Mouse (Mus musculus) cerebellum, adult 9-11 months (tissue): ENCODE data around the gene Rnf111.
"Not testable (repeated sequence)": the region's sequence is repeated elsewhere in the genome, so short reads cannot be mapped to it uniquely, and the experiment has no call there.

Experiments used
- DNase-seq: peaks from one replicate; pipeline ENCODE4 v3.0.0; 2022

The Rnf111 gene

GRCm38 (mm10) chr9:70503626-70504041, at the start of gene Rnf111:
Rnf111 (minus strand) TSS chr9:70503725.
- DNase-seq, result peak; percentile 98

GRCm38 (mm10) chr9:70552233-70552632, 48.7 kb upstream of the Rnf111 start:
- DNase-seq, result not testable (repeated sequence)

- no peak for DNase-seq
Observed at GRCm38 (mm10) chr9:70551524-70551923, 48.0 kb upstream of the Rnf111 start.

- no peak for DNase-seq
Observed at GRCm38 (mm10) chr9:70548304-70548703, 44.8 kb upstream of the Rnf111 start.

- DNase-seq, result not testable (repeated sequence)
Observed at GRCm38 (mm10) chr9:70546576-70546975, 43.1 kb upstream of the Rnf111 start.

- no peak for DNase-seq
Observed at GRCm38 (mm10) chr9:70544831-70545230, 41.3 kb upstream of the Rnf111 start.

GRCm38 (mm10) chr9:70543985-70544384, 40.5 kb upstream of the Rnf111 start:
- DNase-seq, result no peak

GRCm38 (mm10) chr9:70543048-70543880, 39.7 kb upstream of the Rnf111 start:
- DNase-seq, result no peak

GRCm38 (mm10) chr9:70542305-70543041, 38.9 kb upstream of the Rnf111 start, which contains the start of gene Sltm:
Sltm (plus strand) TSS chr9:70542754.
- DNase-seq, result peak; percentile 99

- DNase-seq, result peak; percentile 22
Observed at GRCm38 (mm10) chr9:70541584-70541983, 38.1 kb upstream of the Rnf111 start.

GRCm38 (mm10) chr9:70533328-70533727, 29.8 kb upstream of the Rnf111 start:
- DNase-seq, result no peak

- no peak for DNase-seq
Observed at GRCm38 (mm10) chr9:70524366-70524765, 20.8 kb upstream of the Rnf111 start.

GRCm38 (mm10) chr9:70523813-70524212, 20.3 kb upstream of the Rnf111 start:
- no peak for DNase-seq

GRCm38 (mm10) chr9:70520651-70521050, 17.1 kb upstream of the Rnf111 start:
- no peak for DNase-seq

GRCm38 (mm10) chr9:70511681-70512080, 8.2 kb upstream of the Rnf111 start:
- DNase-seq, result no peak

GRCm38 (mm10) chr9:70510998-70511583, 7.6 kb upstream of the Rnf111 start:
- DNase-seq, result no peak

GRCm38 (mm10) chr9:70509906-70510525, 6.5 kb upstream of the Rnf111 start:
- no peak for DNase-seq

GRCm38 (mm10) chr9:70506787-70507186, 3.3 kb upstream of the Rnf111 start:
- no peak for DNase-seq

GRCm38 (mm10) chr9:70506186-70506585, 2.7 kb upstream of the Rnf111 start:
- DNase-seq, result no peak

GRCm38 (mm10) chr9:70503015-70503603, 416 bp downstream of the Rnf111 start:
- DNase-seq, result peak; percentile 70

GRCm38 (mm10) chr9:70502284-70503014, 1.1 kb downstream of the Rnf111 start:
- DNase-seq, result no peak

- no peak for DNase-seq
Observed at GRCm38 (mm10) chr9:70496990-70497389, 6.5 kb downstream of the Rnf111 start.
